Mouse (Mus musculus): Measurements from ENCODE around the gene Tmem163.

- TF ChIP-seq CTCF (IDR thresholded peaks at IDR 0.05; ENCODE audit: control insufficient read depth, insufficient read depth, insufficient replicate concordance, low read depth, low read length) = no peak
- TF ChIP-seq POLR2A (IDR thresholded peaks at IDR 0.05; ENCODE audit: control insufficient read depth, low read depth, low read length) = no peak
These were observed 196.4 kb downstream of the Tmem163 start for GRCm38 (mm10) chr1:127482911-127483310.
